Mouse (Mus musculus): ENCODE data around the gene Grasp.

Grasp gene

GRCm38 (mm10) chr15:101189981-101190761, 33.8 kb upstream of the Grasp start:
- no peak for TF ChIP-seq GATA4 (IDR thresholded peaks at IDR 0.05; ENCODE audit: insufficient replicate concordance, low read length)

GRCm38 (mm10) chr15:101190762-101191150, 33.2 kb upstream of the Grasp start:
- TF ChIP-seq GATA4 (IDR thresholded peaks at IDR 0.05; ENCODE audit: insufficient replicate concordance, low read length), result 0 out of 2 replicates have a peak, but pooled peaks have one; percentile 8

- TF ChIP-seq GATA4 (IDR thresholded peaks at IDR 0.05; ENCODE audit: insufficient replicate concordance, low read length), result peak; percentile 17; the same call in 1 of the 2 replicates
Measured at GRCm38 (mm10) chr15:101191459-101192259, 32.3 kb upstream of the Grasp start.

GRCm38 (mm10) chr15:101192260-101192640, 31.7 kb upstream of the Grasp start:
- TF ChIP-seq GATA4 (IDR thresholded peaks at IDR 0.05; ENCODE audit: insufficient replicate concordance, low read length), result no peak

- no peak for TF ChIP-seq GATA4 (IDR thresholded peaks at IDR 0.05; ENCODE audit: insufficient replicate concordance, low read length)
Measured at GRCm38 (mm10) chr15:101192651-101193050, 31.3 kb upstream of the Grasp start.

- no peak for TF ChIP-seq GATA4 (IDR thresholded peaks at IDR 0.05; ENCODE audit: insufficient replicate concordance, low read length)
Measured at GRCm38 (mm10) chr15:101193971-101194370, 30.0 kb upstream of the Grasp start.

- no peak for TF ChIP-seq GATA4 (IDR thresholded peaks at IDR 0.05; ENCODE audit: insufficient replicate concordance, low read length)
Measured at GRCm38 (mm10) chr15:101194951-101195823, 28.8 kb upstream of the Grasp start.

GRCm38 (mm10) chr15:101196079-101196795, 27.8 kb upstream of the Grasp start:
- TF ChIP-seq GATA4 (IDR thresholded peaks at IDR 0.05; ENCODE audit: insufficient replicate concordance, low read length), result no peak

- TF ChIP-seq GATA4 (IDR thresholded peaks at IDR 0.05; ENCODE audit: insufficient replicate concordance, low read length), result no peak
Measured at GRCm38 (mm10) chr15:101196961-101197360, 27.0 kb upstream of the Grasp start.

- TF ChIP-seq GATA4 (IDR thresholded peaks at IDR 0.05; ENCODE audit: insufficient replicate concordance, low read length), result no peak
Measured at GRCm38 (mm10) chr15:101197497-101198179, 26.4 kb upstream of the Grasp start.

GRCm38 (mm10) chr15:101198218-101198617, 25.8 kb upstream of the Grasp start:
- TF ChIP-seq GATA4 (IDR thresholded peaks at IDR 0.05; ENCODE audit: insufficient replicate concordance, low read length), result no peak

GRCm38 (mm10) chr15:101198850-101199249, 25.1 kb upstream of the Grasp start:
- no peak for TF ChIP-seq GATA4 (IDR thresholded peaks at IDR 0.05; ENCODE audit: insufficient replicate concordance, low read length)

- no peak for TF ChIP-seq GATA4 (IDR thresholded peaks at IDR 0.05; ENCODE audit: insufficient replicate concordance, low read length)
Measured at GRCm38 (mm10) chr15:101200777-101201295, 23.2 kb upstream of the Grasp start.

- TF ChIP-seq GATA4 (IDR thresholded peaks at IDR 0.05; ENCODE audit: insufficient replicate concordance, low read length), result no peak
Measured at GRCm38 (mm10) chr15:101201414-101201813, 22.6 kb upstream of the Grasp start.

All from liver, adult (tissue).